Mouse (Mus musculus) CD8-positive naive resting alpha-beta T cell, adult 57 days (primary cell): Measurements from ENCODE around the gene Entpd4b. TPM values are rescaled to one million over a fixed set of nuclear protein-coding genes. Genes with fewer than 3 reads are reported as not detected.

Experiments
- total RNA-seq: library from RNA; stranded (reverse); gene quantifications from one replicate; pipeline ENCODE4 v1.2.4, GENCODE M21; 2023

Gene Entpd4b
- total RNA-seq = 22.9 TPM

GRCm38 (mm10) chr14:69555110-69555831, at the start of gene Entpd4b:
Gene Entpd4b (plus strand): TSS chr14:69555424.

GRCm38 (mm10) chr14:69512449-69512848, 42.8 kb upstream of the Entpd4b start, which contains the start of gene Gm27179:
Gene Gm27179 (minus strand): TSS chr14:69512549.

Other genes starting within 250 kb of the Entpd4b start
- gene Gm16867, start 52.1 kb upstream of the Entpd4b start, total RNA-seq = 4.6 TPM
- not detected for gene Gm27179, start 42.9 kb upstream of the Entpd4b start, total RNA-seq